Comparison of ENCODE assay signal across 11 mouse cellular contexts in genomic region chr15:12106430-12106829, GRCm38 (mm10). TPM values are rescaled to one million over a fixed set of nuclear protein-coding genes. Genes with fewer than 3 reads are reported as not detected.
DNase-seq lines count a peak whose midpoint lies in the region; ATAC-seq and TF ChIP-seq lines count a peak whose summit lies in the region.
"Had no signal": no experiment of that assay in that cellular context is flagged by ENCODE, and none has a peak within 500 bp of the region (broad histone marks: within the 10 kb centered on the region; RNA-seq: fewer than 3 reads in every experiment).

No protein-coding gene starts in this region.

- H3K4me1 ChIP-seq in E14TG2a.4 (replicated peaks; ENCODE audit: low read depth, low read length), result peaks cover 19% of the 10 kb centered on the region
- H3K4me1 ChIP-seq in cortical plate, adult 2 months (ENCODE audit: control insufficient read depth, insufficient read depth, low read length), result 0 out of 2 replicates have a peak, but pooled peaks cover 1% of the 10 kb centered on the region
- no peaks in the 10 kb centered on the region for H3K4me1 ChIP-seq in hindbrain, embryonic 13.5 days (replicated peaks)

- 0 out of 2 replicates have a peak, but pooled peaks have one; percentile 18 for TF ChIP-seq POLR2A in cortical plate, adult 2 months (IDR thresholded peaks at IDR 0.05; ENCODE audit: extremely low read depth, insufficient read depth, low read length)

- intact Hi-C loops in left cerebral cortex, postnatal 14 days (cut with DNase I), result no loop called here

- 0 out of 2 replicates have a peak overlapping the region, but pooled peaks have one; percentile 3 for H3K27ac ChIP-seq in cortical plate, adult 2 months (ENCODE audit: insufficient read depth, low read length)
- no peak overlapping the region for H3K27ac ChIP-seq in hindbrain, embryonic 13.5 days
- H3K27ac ChIP-seq: limb, embryonic 13.5 days had no signal

- TF ChIP-seq CTCF in E14TG2a.4 (conservative IDR thresholded peaks at IDR 0.05; ENCODE audit: low read length), result no peak
- TF ChIP-seq CTCF in cortical plate, adult 2 months (IDR thresholded peaks at IDR 0.05; ENCODE audit: extremely low read depth, insufficient read depth, low read length), result no peak

- peak overlapping the region; percentile 49 for H3K4me3 ChIP-seq in E14TG2a.4 (replicated peaks; ENCODE audit: low read length)
- no peak overlapping the region for H3K4me3 ChIP-seq in cortical plate, adult 2 months (ENCODE audit: insufficient read depth, low read length)
- H3K4me3 ChIP-seq in hindbrain, embryonic 13.5 days, result no peak overlapping the region
- H3K4me3 ChIP-seq: limb, embryonic 13.5 days had no signal

- no peak for DNase-seq in cerebellum, adult 8-10 months
- DNase-seq in left cerebral cortex, postnatal 14 days (ENCODE audit: low spot score in 2 of 2), result peak; percentile 71 to 91
- DNase-seq in lung, postnatal 10 days, result no peak
- no peak for DNase-seq in adrenal gland, postnatal 4 days (ENCODE audit: low spot score in 2 of 2)

- no peak overlapping the region for H3K9ac ChIP-seq in hindbrain, embryonic 13.5 days
- H3K9ac ChIP-seq: limb, embryonic 13.5 days had no signal

- no peaks in the 10 kb centered on the region for H3K36me3 ChIP-seq in E14TG2a.4 (ENCODE audit: insufficient read depth, low read length)
- no peaks in the 10 kb centered on the region for H3K36me3 ChIP-seq in hindbrain, embryonic 13.5 days
- H3K36me3 ChIP-seq: G1E; limb, embryonic 13.5 days had no signal

- peak; percentile 43; the same call in 1 of the 2 replicates for ATAC-seq in cerebellum, adult (ENCODE audit: insufficient number of reproducible peaks, low FRiP score, low TSS enrichment)
- ATAC-seq in hindbrain, embryonic 13.5 days (ENCODE audit: low FRiP score), result no peak
- ATAC-seq: intestine, postnatal 0 days had no signal

- H3K4me2 ChIP-seq in hindbrain, embryonic 13.5 days, result no peak overlapping the region
- H3K4me2 ChIP-seq: limb, embryonic 13.5 days had no signal

- peaks cover 4% of the 10 kb centered on the region; the same call in 1 of the 2 replicates for H3K9me3 ChIP-seq in E14TG2a.4 (ENCODE audit: low read length)
- H3K9me3 ChIP-seq in hindbrain, embryonic 13.5 days, result no peaks in the 10 kb centered on the region; the same call in 1 of the 2 replicates
- H3K9me3 ChIP-seq: limb, embryonic 13.5 days had no signal

- 93% methylated on average over 12 of the region's 12 CpGs for WGBS in hindbrain, embryonic 13.5 days

- peaks cover 26% of the 10 kb centered on the region for H3K27me3 ChIP-seq in E14TG2a.4 (ENCODE audit: insufficient read depth, low read length)
- H3K27me3 ChIP-seq in hindbrain, embryonic 13.5 days, result no peaks in the 10 kb centered on the region
- H3K27me3 ChIP-seq: limb, embryonic 13.5 days had no signal

RNA-seq across cellular contexts. Expression of gene Zfr, which starts 11.2 kb away (rescaled TPM):
- polyA plus RNA-seq in cortical plate, adult 2 months (2012; rRNA removed), result 147 and 149 TPM in 2 replicates
- total RNA-seq in left cerebral cortex, postnatal 14 days (2021), result 100 to 1,000 TPM; 347 to 349 TPM
- total RNA-seq in adrenal gland, postnatal 4 days (2021), result 100 to 1,000 TPM; 180 to 189 TPM
- polyA plus RNA-seq in hindbrain, embryonic 13.5 days (2015; fragmentation: Nextera tagmentation; extraction: Ambion mirVana), result 147 and 159 TPM in 2 replicates

Comparison
In these comparisons a context has a peak if more than half of its experiments do, and no peak if none do; other contexts are left out.
1. DNase-seq: peak in left cerebral cortex, postnatal 14 days (2 of 2); none in cerebellum, adult 8-10 months (single experiment), lung, postnatal 10 days (single experiment) and adrenal gland, postnatal 4 days (0 of 2).